Mouse (Mus musculus) CH12.LX (cell line): Measurements from ENCODE around the gene Nsg1. TPM values are rescaled to one million over a fixed set of nuclear protein-coding genes. Genes with fewer than 3 reads are reported as not detected.

Experiments
- DNase-seq: peaks from one replicate; pipeline ENCODE4 v3.0.0-alpha.2; 2013; ENCODE audit errors: extremely low read depth
- H3K27ac ChIP-seq: 2 replicates; pipeline ENCODE4 v1.5.1; 2012; ENCODE audit warnings: low read depth, mild to moderate bottlenecking, control low read depth, moderate library complexity; ENCODE audit not compliant: insufficient read depth
- H3K27me3 ChIP-seq: replicated peaks from 2 replicates; pipeline ENCODE3; 2012; ENCODE audit warnings: inconsistent platforms
- H3K36me3 ChIP-seq, 2 experiments: replicated peaks in 1 of 2; 2 replicates each; pipeline versions ENCODE3 to v1.6.1; 2012; ENCODE audit warnings: inconsistent platforms in 1 of 2, low read length in 1 of 2, mild to moderate bottlenecking in 1 of 2, mixed read lengths in 1 of 2, moderate library complexity in 1 of 2; ENCODE audit not compliant: control insufficient read depth in 1 of 2, insufficient read depth in 1 of 2
- H3K4me1 ChIP-seq, 2 experiments: 2 replicates each; pipeline ENCODE4 v1.6.1; 2012; ENCODE audit warnings: inconsistent platforms in 1 of 2, moderate library complexity in 1 of 2; ENCODE audit not compliant: insufficient read depth in 2 of 2, control insufficient read depth in 1 of 2
- H3K4me2 ChIP-seq: 2 replicates; pipeline ENCODE4 v1.6.1; 2012; ENCODE audit warnings: low read depth, mild to moderate bottlenecking, control low read depth; ENCODE audit not compliant: poor library complexity, insufficient read depth, severe bottlenecking
- H3K4me3 ChIP-seq, 3 experiments: fragments of 150-350 bp in 1 of 3; sonication (generic) in 1 of 3; replicated peaks in 1 of 3; 2 replicates each; pipeline versions ENCODE3 to v1.5.1; 2011 to 2012; ENCODE audit warnings: low read depth in 2 of 3, low read length in 2 of 3, mild to moderate bottlenecking in 2 of 3, moderate library complexity in 2 of 3, control low read depth in 1 of 3, improper control_type of control experiment in 1 of 3, inconsistent platforms in 1 of 3, mixed read lengths in 1 of 3; ENCODE audit not compliant: poor library complexity in 1 of 3
- H3K79me2 ChIP-seq: replicated peaks from 2 replicates; pipeline ENCODE4 v1.6.1; 2012; ENCODE audit warnings: mild to moderate bottlenecking, moderate library complexity; ENCODE audit not compliant: control insufficient read depth, poor library complexity, insufficient read depth, severe bottlenecking; ENCODE audit errors: extremely low read depth
- H3K9ac ChIP-seq: 2 replicates; pipeline ENCODE4 v1.6.1; 2012; ENCODE audit warnings: low read depth, mild to moderate bottlenecking, control low read depth, moderate library complexity; ENCODE audit not compliant: insufficient read depth
- H3K9me3 ChIP-seq: replicated peaks from 2 replicates; pipeline ENCODE3; 2012; ENCODE audit warnings: low read length, inconsistent platforms, mixed read lengths
- BHLHE40 ChIP-seq: IDR thresholded peaks from 2 replicates; pipeline ENCODE4 v1.6.1; 2011; ENCODE audit warnings: mild to moderate bottlenecking, low read depth, low read length, improper control_type of control experiment
- CHD1 ChIP-seq: IDR thresholded peaks from 2 replicates; pipeline ENCODE4 v1.6.1; 2012; ENCODE audit warnings: low read depth, low read length, improper control_type of control experiment, inconsistent platforms
- CHD2 ChIP-seq: IDR thresholded peaks from 2 replicates; pipeline ENCODE4 v1.6.1; 2011; ENCODE audit warnings: low read length, improper control_type of control experiment
- E2F4 ChIP-seq: IDR thresholded peaks from 2 replicates; pipeline ENCODE4 v1.6.1; 2011; ENCODE audit warnings: low read depth, low read length, improper control_type of control experiment; ENCODE audit not compliant: insufficient replicate concordance
- ELF1 ChIP-seq: IDR thresholded peaks from 2 replicates; pipeline ENCODE4 v1.6.1; 2014; ENCODE audit warnings: low read depth, mild to moderate bottlenecking, inconsistent platforms, low read length, improper control_type of control experiment
- EP300 ChIP-seq: IDR thresholded peaks from 2 replicates; pipeline ENCODE4 v1.6.1; 2011; ENCODE audit warnings: low read length, improper control_type of control experiment
- ETS1 ChIP-seq: conservative IDR thresholded peaks from 2 replicates; pipeline ENCODE4 v1.6.1; 2012; ENCODE audit warnings: low read depth, mild to moderate bottlenecking, inconsistent platforms, low read length, improper control_type of control experiment, moderate library complexity
- IRF4 ChIP-seq: IDR thresholded peaks from 2 replicates; pipeline ENCODE4 v1.6.1; 2014; ENCODE audit warnings: low read depth, mild to moderate bottlenecking, inconsistent platforms, low read length, improper control_type of control experiment
- JUN ChIP-seq: IDR thresholded peaks from 2 replicates; pipeline ENCODE4 v1.6.1; 2011; ENCODE audit warnings: low read depth, mild to moderate bottlenecking, low read length, improper control_type of control experiment, moderate library complexity; ENCODE audit not compliant: insufficient read depth
- MAX ChIP-seq: IDR thresholded peaks from 2 replicates; pipeline ENCODE4 v1.6.1; 2011; ENCODE audit warnings: low read length, improper control_type of control experiment
- MEF2A ChIP-seq: IDR thresholded peaks from 2 replicates; pipeline ENCODE4 v1.6.1; 2014; ENCODE audit warnings: low read depth, mild to moderate bottlenecking, inconsistent platforms, low read length, improper control_type of control experiment, borderline replicate concordance
- MYC ChIP-seq: IDR thresholded peaks from 2 replicates; pipeline ENCODE4 v1.6.1; 2011; ENCODE audit warnings: low read depth, mild to moderate bottlenecking, improper control_type of control experiment, low read length
- NRF1 ChIP-seq: IDR thresholded peaks from 2 replicates; pipeline ENCODE4 v1.6.1; 2014; ENCODE audit warnings: low read depth, mild to moderate bottlenecking, inconsistent platforms, low read length, improper control_type of control experiment, moderate library complexity
- PAX5 ChIP-seq: IDR thresholded peaks from 2 replicates; pipeline ENCODE4 v1.6.1; 2012; ENCODE audit warnings: low read length, inconsistent platforms, mixed read lengths
- SMC3 ChIP-seq: IDR thresholded peaks from 2 replicates; pipeline ENCODE4 v1.6.1; 2011; ENCODE audit warnings: low read depth, low read length, improper control_type of control experiment
- TBP ChIP-seq: conservative IDR thresholded peaks from 2 replicates; pipeline ENCODE4 v1.6.1; 2011; ENCODE audit warnings: low read depth, low read length, improper control_type of control experiment
- UBTF ChIP-seq: IDR thresholded peaks from 2 replicates; pipeline ENCODE4 v1.6.1; 2012; ENCODE audit warnings: low read depth, mild to moderate bottlenecking, inconsistent platforms, low read length, improper control_type of control experiment, moderate library complexity
- USF1 ChIP-seq: IDR thresholded peaks from 2 replicates; pipeline ENCODE4 v1.6.1; 2014; ENCODE audit warnings: low read depth, mild to moderate bottlenecking, inconsistent platforms, low read length, improper control_type of control experiment
- USF2 ChIP-seq: conservative IDR thresholded peaks from 2 replicates; pipeline ENCODE4 v1.6.1; 2011; ENCODE audit warnings: low read depth, low read length, improper control_type of control experiment
- ZC3H11A ChIP-seq: IDR thresholded peaks from 2 replicates; pipeline ENCODE4 v1.6.1; 2012; ENCODE audit warnings: low read depth, mild to moderate bottlenecking, inconsistent platforms, low read length, improper control_type of control experiment
- ZKSCAN1 ChIP-seq: IDR thresholded peaks from 2 replicates; pipeline ENCODE4 v1.6.1; 2012; ENCODE audit warnings: low read depth, inconsistent platforms, low read length, improper control_type of control experiment, borderline replicate concordance
- ZMIZ1 ChIP-seq: IDR thresholded peaks from 2 replicates; pipeline ENCODE4 v1.6.1; 2012; ENCODE audit warnings: low read depth, mild to moderate bottlenecking, inconsistent platforms, low read length, improper control_type of control experiment
- ZNF384 ChIP-seq: IDR thresholded peaks from 2 replicates; pipeline ENCODE4 v1.6.1; 2012; ENCODE audit warnings: low read depth, low read length, improper control_type of control experiment, inconsistent platforms
- dilution Hi-C: fragments of 300-500 bp; cut with MboI; formaldehyde crosslinking; loops from 2 replicates; pipeline ENCODE4 v1.14.3; 2020; ENCODE audit warnings: low sequenced_read_pairs; ENCODE audit not compliant: extremely low pct_unique_long_range_greater_than_20kb, extremely low pct_ligation_motif_present
- in situ Hi-C: fragments of 300-500 bp; cut with MboI; formaldehyde crosslinking; loops from 3 replicates; pipeline ENCODE4 v1.14.3; 2019; ENCODE audit warnings: low sequenced_read_pairs, low pct_ligation_motif_present, low pct_unique_long_range_greater_than_20kb, mixed read lengths
- polyA plus RNA-seq: library from polyadenylated mRNA; unstranded; fragments of >175 nt; gene quantifications from 2 replicates; pipeline ENCODE4 v1.2.1, GENCODE M21; 2012; ENCODE audit warnings: low read depth; ENCODE audit not compliant: insufficient read length
- total RNA-seq, 2 experiments: library from RNA; depleted of rRNA; stranded (reverse); fragments of 300-350 nt in 1 of 2; fragments of >200 nt in 1 of 2; gene quantifications; 2 replicates each; pipeline ENCODE4 v1.2.3; 2012 to 2014

Gene Nsg1
- total and polyA plus RNA-seq, 3 experiments = 0.04 TPM; not detected in 2

DNA sequence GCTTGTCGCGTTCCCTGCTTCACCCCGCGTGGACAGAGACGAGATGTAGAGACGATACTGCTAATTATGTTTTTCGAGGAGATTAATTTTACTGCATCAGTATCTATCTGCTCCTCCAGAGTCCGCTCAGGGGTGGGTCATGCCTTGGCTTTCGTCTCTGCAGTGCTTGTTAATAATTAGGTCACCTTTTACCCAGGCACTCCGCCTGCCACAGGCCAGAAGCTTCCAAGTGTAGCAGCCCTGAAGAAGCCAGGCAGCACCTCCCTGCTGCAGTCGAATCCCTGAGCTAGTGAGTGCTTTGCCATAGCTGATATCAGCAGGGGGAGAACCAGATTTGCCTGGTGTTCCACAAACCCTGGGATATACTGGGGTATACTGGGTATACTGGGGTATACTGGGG, 8.8 kb upstream of the Nsg1 start:
- H3K27ac ChIP-seq = no peak overlapping the region
- no peak for DNase-seq
- H3K36me3 ChIP-seq = no peaks in the 10 kb centered on the region
- H3K4me1 ChIP-seq = no peaks in the 10 kb centered on the region
- dilution Hi-C loops (no loop called here), in situ Hi-C loops (no loop called here)
- H3K9ac ChIP-seq = no peak overlapping the region
- H3K27me3 ChIP-seq = peaks cover 93% of the 10 kb centered on the region
- no peak overlapping the region for H3K4me3 ChIP-seq
- H3K79me2 ChIP-seq = no peaks in the 10 kb centered on the region
- H3K9me3 ChIP-seq = peaks cover 6% of the 10 kb centered on the region
- H3K4me2 ChIP-seq = no peak overlapping the region
- TF ChIP-seq TBP (no peak), ELF1 (no peak), IRF4 (no peak), SMC3 (no peak), MYC (no peak), ETS1 (no peak), PAX5 (no peak), ZMIZ1 (no peak), MAX (no peak), E2F4 (no peak), USF1 (no peak), BHLHE40 (no peak)

DNA sequence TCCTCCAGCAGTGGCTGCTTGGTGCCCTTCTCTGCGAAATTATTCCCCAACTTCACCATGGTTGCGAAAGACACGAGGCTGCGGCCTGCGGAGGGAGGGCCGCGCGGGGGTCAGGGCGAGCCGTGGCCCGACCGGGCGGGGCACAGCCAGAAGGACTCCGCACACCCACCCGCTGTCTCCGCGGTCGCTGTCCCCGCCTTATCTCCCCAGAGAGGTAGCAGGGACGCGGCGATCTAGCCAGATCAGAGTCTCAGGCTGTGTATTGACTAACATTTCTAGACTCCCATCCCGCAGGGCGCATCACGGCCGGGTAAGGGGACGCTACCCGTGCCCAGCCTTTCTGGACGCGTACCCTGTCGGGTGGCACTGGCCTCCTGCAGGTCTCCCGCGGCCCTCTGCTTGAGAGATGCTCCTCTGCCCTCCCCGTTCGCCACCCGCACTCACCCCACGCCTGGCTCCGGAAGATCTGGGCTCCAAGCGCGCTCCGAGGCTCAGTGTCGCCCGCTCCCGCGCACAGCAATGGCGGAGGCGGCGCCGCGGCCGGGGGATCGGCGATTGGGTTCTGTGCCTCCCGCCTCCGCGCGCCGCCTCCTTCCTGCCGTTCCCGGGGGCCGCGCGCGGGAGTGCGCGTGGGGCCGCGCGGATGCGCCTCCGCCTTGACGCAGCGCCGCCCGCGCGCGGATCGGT, 617 bp downstream of the Nsg1 start:
- H3K79me2 ChIP-seq = no peaks in the 10 kb centered on the region
- H3K27ac ChIP-seq = no peak overlapping the region
- H3K4me2 ChIP-seq = no peak overlapping the region
- dilution Hi-C loops = no loop called here
- no peak overlapping the region for H3K9ac ChIP-seq
- no peak overlapping the region for H3K4me3 ChIP-seq
- peaks cover 22% of the 10 kb centered on the region for H3K9me3 ChIP-seq
- no peak for DNase-seq
- H3K36me3 ChIP-seq = no peaks in the 10 kb centered on the region
- peaks cover 65% of the 10 kb centered on the region for H3K27me3 ChIP-seq
- in situ Hi-C loops = no loop called here
- TF ChIP-seq ZMIZ1 (no peak), MYC (no peak), CHD1 (no peak), IRF4 (no peak)
- no peaks in the 10 kb centered on the region for H3K4me1 ChIP-seq

DNA sequence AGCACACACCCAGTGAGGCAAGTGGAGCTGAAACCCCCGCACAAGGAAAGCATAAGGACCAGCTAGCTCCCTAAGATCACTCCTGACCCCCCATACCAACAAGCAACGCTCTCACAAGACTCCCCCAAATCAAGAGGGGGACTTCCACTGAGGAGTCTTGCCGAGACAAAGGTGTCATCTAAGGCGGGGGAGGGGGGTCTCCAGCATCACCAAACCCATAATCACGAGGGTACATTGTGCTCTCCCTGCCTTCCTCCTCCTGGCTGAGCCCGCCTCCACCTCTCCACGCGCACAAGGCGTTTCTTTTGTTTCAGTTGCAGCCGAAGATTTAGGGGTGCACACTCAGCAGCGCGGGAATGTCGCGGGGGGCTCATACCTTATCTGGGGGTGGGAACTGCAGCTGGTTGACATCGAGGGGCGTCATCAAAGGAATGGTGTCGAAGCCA, 1.2 kb downstream of the Nsg1 start:
- H3K4me2 ChIP-seq = no peak overlapping the region
- dilution Hi-C loops = no loop called here
- in situ Hi-C loops = no loop called here
- peaks cover 59% of the 10 kb centered on the region for H3K27me3 ChIP-seq
- no peaks in the 10 kb centered on the region for H3K4me1 ChIP-seq
- H3K79me2 ChIP-seq = no peaks in the 10 kb centered on the region
- DNase-seq = no peak
- peaks cover 26% of the 10 kb centered on the region for H3K9me3 ChIP-seq
- H3K4me3 ChIP-seq = no peak overlapping the region
- TF ChIP-seq BHLHE40 = no peak
- no peak for TF ChIP-seq EP300
- TF ChIP-seq JUN = no peak
- no peak for TF ChIP-seq ZC3H11A
- TF ChIP-seq NRF1 = no peak
- no peak for TF ChIP-seq ZKSCAN1
- no peak for TF ChIP-seq ZNF384
- no peak for TF ChIP-seq UBTF
- TF ChIP-seq CHD2 = no peak
- TF ChIP-seq ZMIZ1 = no peak
- TF ChIP-seq ETS1 = no peak
- TF ChIP-seq USF2 = no peak
- no peak for TF ChIP-seq IRF4
- TF ChIP-seq MEF2A = no peak
- no peak for TF ChIP-seq E2F4
- no peak for TF ChIP-seq PAX5
- TF ChIP-seq, all 38 proteins: peak for 0
- Histone ChIP-seq H3K36me3 (no peaks in the 10 kb centered on the region), H3K27ac (no peak overlapping the region), H3K9ac (no peak overlapping the region)
